Mouse (Mus musculus): ENCODE data around the gene Peg3. TPM values are rescaled to one million over a fixed set of nuclear protein-coding genes. Genes with fewer than 3 reads are reported as not detected.
A peak's percentile ranks its signal among the peaks of the same experiment; 100 is the strongest.
"Not testable (repeated sequence)": the region's sequence is repeated elsewhere in the genome, so short reads cannot be mapped to it uniquely, and the experiment has no call there.

Peg3 gene
- polyA plus RNA-seq (2012; ENCODE audit: insufficient read depth, insufficient read length, low replicate concordance, missing spikeins): 84.2 and 352 TPM in 2 replicates

DNA sequence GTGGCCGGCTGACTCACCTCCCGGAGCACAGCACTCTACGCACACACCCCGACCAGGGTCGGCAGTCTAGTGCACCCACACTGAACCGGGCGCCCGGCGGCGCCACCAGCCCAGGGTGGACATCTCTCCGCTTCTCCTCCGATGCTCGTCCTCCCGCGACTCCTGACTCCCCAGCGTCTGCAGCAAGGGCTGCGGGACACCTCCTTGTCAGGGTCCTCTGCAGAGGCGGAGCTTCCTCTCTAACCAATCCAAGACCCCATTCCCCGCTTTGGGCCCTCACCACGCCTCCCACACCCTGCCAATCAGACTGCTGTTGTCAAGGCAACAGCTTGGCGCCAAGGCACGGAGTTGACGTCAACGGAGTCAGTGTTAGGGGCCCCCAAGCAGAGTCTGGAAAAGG, at the start of gene Peg3, which contains the start of gene Usp29:
Peg3 (minus strand) TSS at position 191 of the 400 bp plus-strand sequence.
Usp29 (plus strand) TSS at position 338 of the 400 bp plus-strand sequence.
- TF ChIP-seq CTCF (IDR thresholded peaks at IDR 0.05; ENCODE audit: insufficient read depth, low read depth, low read length) (no peak), POLR2A (IDR thresholded peaks at IDR 0.05; ENCODE audit: insufficient read depth, low read depth, low read length) (peak; percentile 88)
- Histone ChIP-seq H3K4me1 (ENCODE audit: control insufficient read depth, insufficient read depth, low read length) (no peaks in the 10 kb centered on the region), H3K4me3 (ENCODE audit: insufficient read depth, low read depth, low read length) (peak within 1 kb of the TSS; percentile 57), H3K27ac (ENCODE audit: insufficient read depth, low read depth, low read length) (peak within 1 kb of the TSS; percentile 93)
- WGBS: 55% methylated on average over 24 of the region's 24 CpGs

GRCm38 (mm10) chr7:6779172-6779571, 48.9 kb upstream of the Peg3 start:
- 0 out of 2 replicates have a peak, but pooled peaks cover 5% of the 10 kb centered on the region for H3K4me1 ChIP-seq (ENCODE audit: control insufficient read depth, insufficient read depth, low read length)
- no peak overlapping the region for H3K27ac ChIP-seq (ENCODE audit: insufficient read depth, low read depth, low read length)
- 91% methylated on average over 5 of the region's 5 CpGs for WGBS
- no peak for TF ChIP-seq POLR2A (IDR thresholded peaks at IDR 0.05; ENCODE audit: insufficient read depth, low read depth, low read length)
- TF ChIP-seq CTCF (IDR thresholded peaks at IDR 0.05; ENCODE audit: insufficient read depth, low read depth, low read length): no peak
- H3K4me3 ChIP-seq (ENCODE audit: insufficient read depth, low read depth, low read length): no peak overlapping the region

DNA sequence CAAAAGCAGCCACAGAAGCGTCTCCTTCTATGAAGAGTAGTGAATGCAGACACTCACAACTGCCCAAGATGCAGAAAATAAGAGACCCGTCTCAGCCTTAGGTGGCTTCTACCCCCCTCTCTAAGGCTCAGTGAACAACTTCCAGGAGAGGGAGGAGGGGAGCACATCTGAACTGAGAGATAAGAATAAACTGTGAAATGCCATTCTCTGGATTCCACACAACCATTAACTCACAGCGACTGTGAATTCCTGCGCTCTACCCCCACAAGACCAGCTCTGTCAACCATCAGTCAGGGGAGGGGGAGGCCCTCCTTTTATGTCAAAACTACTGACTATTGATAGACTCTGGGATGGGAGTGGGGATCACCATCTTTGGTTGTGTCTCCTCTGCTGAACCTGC, 47.5 kb upstream of the Peg3 start:
- H3K27ac ChIP-seq (ENCODE audit: insufficient read depth, low read depth, low read length): no peak overlapping the region
- WGBS: 37% methylated on average over 4 of the region's 4 CpGs
- no peak for TF ChIP-seq CTCF (IDR thresholded peaks at IDR 0.05; ENCODE audit: insufficient read depth, low read depth, low read length)
- no peak for TF ChIP-seq POLR2A (IDR thresholded peaks at IDR 0.05; ENCODE audit: insufficient read depth, low read depth, low read length)
- H3K4me3 ChIP-seq (ENCODE audit: insufficient read depth, low read depth, low read length): no peak overlapping the region
- 0 out of 2 replicates have a peak, but pooled peaks cover 5% of the 10 kb centered on the region for H3K4me1 ChIP-seq (ENCODE audit: control insufficient read depth, insufficient read depth, low read length)

- H3K4me1 ChIP-seq (ENCODE audit: control insufficient read depth, insufficient read depth, low read length): 0 out of 2 replicates have a peak, but pooled peaks cover 5% of the 10 kb centered on the region
- WGBS: 72% methylated on average over 2 of the region's 2 CpGs
- TF ChIP-seq POLR2A (IDR thresholded peaks at IDR 0.05; ENCODE audit: insufficient read depth, low read depth, low read length) (no peak), CTCF (IDR thresholded peaks at IDR 0.05; ENCODE audit: insufficient read depth, low read depth, low read length) (no peak)
- no peak overlapping the region for H3K27ac ChIP-seq (ENCODE audit: insufficient read depth, low read depth, low read length)
- H3K4me3 ChIP-seq (ENCODE audit: insufficient read depth, low read depth, low read length): no peak overlapping the region
Observed at GRCm38 (mm10) chr7:6777107-6777506, 46.9 kb upstream of the Peg3 start.

DNA sequence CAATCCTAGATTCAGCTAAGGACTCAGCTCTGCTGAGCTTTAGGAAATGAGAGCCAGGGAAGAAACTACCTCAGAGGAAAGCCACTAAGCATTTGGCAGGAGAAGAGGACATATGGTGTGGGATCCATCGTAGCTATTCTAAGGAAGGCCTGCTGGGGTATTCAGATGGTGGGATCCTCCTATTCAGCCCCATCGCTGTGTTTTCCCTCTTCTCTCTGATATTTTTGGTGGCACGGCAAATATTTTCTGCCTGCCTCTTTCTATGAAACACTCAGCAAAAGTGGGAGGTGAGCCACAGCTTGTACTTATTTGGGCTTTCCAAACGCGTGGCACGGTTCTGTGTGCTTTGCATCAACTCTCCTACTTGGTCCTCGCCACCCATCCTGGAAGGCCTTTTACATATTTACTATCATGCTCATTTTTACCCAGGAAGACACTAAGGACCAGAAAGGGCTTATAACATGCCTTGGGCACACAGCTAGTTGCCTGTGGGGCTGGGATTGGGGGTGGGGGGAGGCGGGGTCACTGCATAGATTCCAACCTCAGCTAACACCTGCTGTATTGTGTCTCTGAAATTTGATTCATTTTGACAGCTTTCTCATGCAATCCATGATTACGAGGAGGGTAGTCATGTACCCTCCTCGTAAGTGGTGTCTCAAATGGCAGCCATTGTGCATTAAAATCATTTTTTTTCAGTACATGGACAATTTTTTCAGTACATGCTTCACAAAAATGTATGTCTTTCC, 46.3 kb upstream of the Peg3 start:
- TF ChIP-seq POLR2A (IDR thresholded peaks at IDR 0.05; ENCODE audit: insufficient read depth, low read depth, low read length) (no peak), CTCF (IDR thresholded peaks at IDR 0.05; ENCODE audit: insufficient read depth, low read depth, low read length) (no peak)
- Histone ChIP-seq H3K4me3 (ENCODE audit: insufficient read depth, low read depth, low read length) (no peak overlapping the region), H3K27ac (ENCODE audit: insufficient read depth, low read depth, low read length) (peak overlapping the region; percentile 47), H3K4me1 (ENCODE audit: control insufficient read depth, insufficient read depth, low read length) (0 out of 2 replicates have a peak, but pooled peaks cover 5% of the 10 kb centered on the region)
- 60% methylated on average over 10 of the region's 10 CpGs for WGBS

- 84% methylated on average over 11 of the region's 11 CpGs for WGBS
- H3K4me3 ChIP-seq (ENCODE audit: insufficient read depth, low read depth, low read length); H3K4me1 ChIP-seq (ENCODE audit: control insufficient read depth, insufficient read depth, low read length); H3K27ac ChIP-seq (ENCODE audit: insufficient read depth, low read depth, low read length): not testable (repeated sequence)
Observed at GRCm38 (mm10) chr7:6773865-6774413, 43.7 kb upstream of the Peg3 start.

- Histone ChIP-seq H3K27ac (ENCODE audit: insufficient read depth, low read depth, low read length) (no peak overlapping the region), H3K4me3 (ENCODE audit: insufficient read depth, low read depth, low read length) (no peak overlapping the region), H3K4me1 (ENCODE audit: control insufficient read depth, insufficient read depth, low read length) (peaks cover 4% of the 10 kb centered on the region; the same call in 1 of the 2 replicates)
- WGBS: 28% methylated on average over 8 of the region's 8 CpGs
- TF ChIP-seq CTCF (IDR thresholded peaks at IDR 0.05; ENCODE audit: insufficient read depth, low read depth, low read length) (no peak), POLR2A (IDR thresholded peaks at IDR 0.05; ENCODE audit: insufficient read depth, low read depth, low read length) (no peak)
Observed at GRCm38 (mm10) chr7:6770286-6770685, 40.1 kb upstream of the Peg3 start.

DNA sequence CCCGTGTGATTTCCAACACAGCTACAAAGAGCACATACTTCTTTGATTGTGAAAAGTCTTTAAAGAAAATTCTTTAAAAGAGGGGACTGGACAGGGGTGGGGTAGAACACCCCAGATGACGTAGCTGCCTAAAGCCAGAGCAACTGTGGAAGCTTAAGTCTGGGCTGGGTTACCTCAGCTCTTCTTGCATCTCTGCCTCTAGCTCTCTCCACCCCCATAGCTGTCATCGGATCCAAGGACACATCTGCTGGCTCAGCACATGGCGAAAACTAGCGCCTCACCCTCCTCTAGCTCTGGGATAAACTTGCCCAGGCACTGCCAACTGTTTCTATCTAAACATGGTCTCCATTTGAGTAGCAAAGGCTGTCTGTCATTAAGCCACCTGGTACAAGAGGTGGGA, 35.0 kb upstream of the Peg3 start:
- no peak overlapping the region for H3K4me3 ChIP-seq (ENCODE audit: insufficient read depth, low read depth, low read length)
- H3K4me1 ChIP-seq (ENCODE audit: control insufficient read depth, insufficient read depth, low read length): peaks cover 4% of the 10 kb centered on the region; the same call in 1 of the 2 replicates
- TF ChIP-seq POLR2A (IDR thresholded peaks at IDR 0.05; ENCODE audit: insufficient read depth, low read depth, low read length): no peak
- no peak for TF ChIP-seq CTCF (IDR thresholded peaks at IDR 0.05; ENCODE audit: insufficient read depth, low read depth, low read length)
- WGBS: 38% methylated on average over 5 of the region's 5 CpGs
- no peak overlapping the region for H3K27ac ChIP-seq (ENCODE audit: insufficient read depth, low read depth, low read length)

GRCm38 (mm10) chr7:6760170-6760569, 29.9 kb upstream of the Peg3 start:
- TF ChIP-seq POLR2A (IDR thresholded peaks at IDR 0.05; ENCODE audit: insufficient read depth, low read depth, low read length) (no peak), CTCF (IDR thresholded peaks at IDR 0.05; ENCODE audit: insufficient read depth, low read depth, low read length) (no peak)
- 43% methylated on average over 6 of the region's 6 CpGs for WGBS
- Histone ChIP-seq H3K27ac (ENCODE audit: insufficient read depth, low read depth, low read length) (no peak overlapping the region), H3K4me3 (ENCODE audit: insufficient read depth, low read depth, low read length) (no peak overlapping the region), H3K4me1 (ENCODE audit: control insufficient read depth, insufficient read depth, low read length) (0 out of 2 replicates have a peak, but pooled peaks cover under 1% of the 10 kb centered on the region)

Measured in olfactory bulb, adult 2 months (tissue).